Mouse (Mus musculus) cerebellum, postnatal 25 days (tissue): ENCODE measurements around the gene Nphp4.
"Not testable (repeated sequence)": the region's sequence is repeated elsewhere in the genome, so short reads cannot be mapped to it uniquely, and the experiment has no call there.

Source experiments
- DNase-seq, 2 experiments: peaks; one replicate each; pipeline ENCODE4 v3.0.0; 2021; ENCODE audit warnings: mixed read lengths in 2 of 2

The Nphp4 gene

GRCm38 (mm10) chr4:152480426-152480825 is 3.9 kb downstream of the Nphp4 start:
- DNase-seq: peak in 1 of 2 experiments; percentile 32

- no peak for DNase-seq
Observed at GRCm38 (mm10) chr4:152488046-152488445, 11.5 kb downstream of the Nphp4 start.

- DNase-seq: no peak
Observed at GRCm38 (mm10) chr4:152490311-152490710, 13.8 kb downstream of the Nphp4 start.

- peak; percentile 91 to 94 for DNase-seq
Observed at GRCm38 (mm10) chr4:152491250-152491899, 14.9 kb downstream of the Nphp4 start.

GRCm38 (mm10) chr4:152494360-152494879 is 17.9 kb downstream of the Nphp4 start:
- peak; percentile 68 to 72 for DNase-seq

GRCm38 (mm10) chr4:152512221-152512925 is 35.9 kb downstream of the Nphp4 start:
- no peak for DNase-seq

- DNase-seq: no peak
Observed at GRCm38 (mm10) chr4:152514884-152515283, 38.4 kb downstream of the Nphp4 start.

GRCm38 (mm10) chr4:152519106-152519505 is 42.6 kb downstream of the Nphp4 start:
- no peak for DNase-seq

GRCm38 (mm10) chr4:152520083-152520482 is 43.6 kb downstream of the Nphp4 start:
- DNase-seq: peak; percentile 93 to 95

- no peak for DNase-seq
Observed at GRCm38 (mm10) chr4:152532872-152533271, 56.4 kb downstream of the Nphp4 start.

GRCm38 (mm10) chr4:152539756-152540155 is 63.2 kb downstream of the Nphp4 start:
- no peak for DNase-seq

- DNase-seq: peak in 1 of 2 experiments; percentile 20
Observed at GRCm38 (mm10) chr4:152541172-152541571, 64.7 kb downstream of the Nphp4 start.

GRCm38 (mm10) chr4:152542447-152542846 is 65.9 kb downstream of the Nphp4 start:
- no peak for DNase-seq

GRCm38 (mm10) chr4:152546481-152546880 is 70.0 kb downstream of the Nphp4 start:
- DNase-seq: peak in 1 of 2 experiments; percentile 59

- no peak for DNase-seq
Observed at GRCm38 (mm10) chr4:152547886-152548663, 71.6 kb downstream of the Nphp4 start.

- DNase-seq: peak; percentile 51 to 60
Observed at GRCm38 (mm10) chr4:152549507-152550202, 73.1 kb downstream of the Nphp4 start.

- DNase-seq: no peak
Observed at GRCm38 (mm10) chr4:152550203-152550549, 73.7 kb downstream of the Nphp4 start.

- peak; percentile 71 to 75 for DNase-seq
Observed at GRCm38 (mm10) chr4:152553582-152554285, 77.2 kb downstream of the Nphp4 start.

- no peak for DNase-seq
Observed at GRCm38 (mm10) chr4:152554421-152554820, 77.9 kb downstream of the Nphp4 start.

- DNase-seq: not testable (repeated sequence)
Observed at GRCm38 (mm10) chr4:152555806-152556205, 79.3 kb downstream of the Nphp4 start.

- DNase-seq: no peak
Observed at GRCm38 (mm10) chr4:152558246-152558645, 81.7 kb downstream of the Nphp4 start.

- DNase-seq: no peak
Observed at GRCm38 (mm10) chr4:152568006-152568405, 91.5 kb downstream of the Nphp4 start.
